Mouse (Mus musculus) right cerebral cortex, postnatal 10 days (tissue): ENCODE results near the gene Traf4.
"Not testable (repeated sequence)": the region's sequence is repeated elsewhere in the genome, so short reads cannot be mapped to it uniquely, and the experiment has no call there.

Source experiments
- DNase-seq, 2 experiments: peaks; one replicate each; pipeline ENCODE4 v3.0.0; 2021; ENCODE audit warnings: low spot score in 2 of 2

Traf4 gene

DNA sequence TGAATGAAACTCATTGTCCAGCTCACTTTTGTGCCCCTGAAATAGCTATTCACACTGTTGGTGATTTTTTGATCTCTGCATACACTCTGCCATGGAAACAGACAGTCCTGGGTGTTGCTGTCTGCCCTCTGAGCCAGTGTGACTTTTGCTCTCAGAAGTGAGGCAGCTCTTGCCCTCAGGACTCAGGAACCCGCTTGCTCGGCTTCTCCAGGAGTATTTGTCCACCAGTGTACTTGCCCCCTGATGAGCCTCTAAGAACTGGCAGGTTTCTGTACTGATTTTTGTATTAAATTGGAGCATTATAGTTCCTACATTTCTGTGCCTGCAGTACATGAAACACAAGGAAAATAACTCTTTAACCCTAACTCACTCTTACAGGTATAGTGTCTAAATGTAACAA is 21.9 kb downstream of the Traf4 start:
- no peak for DNase-seq

GRCm38 (mm10) chr11:78140665-78141064 is 24.7 kb downstream of the Traf4 start:
- DNase-seq, result no peak

DNA sequence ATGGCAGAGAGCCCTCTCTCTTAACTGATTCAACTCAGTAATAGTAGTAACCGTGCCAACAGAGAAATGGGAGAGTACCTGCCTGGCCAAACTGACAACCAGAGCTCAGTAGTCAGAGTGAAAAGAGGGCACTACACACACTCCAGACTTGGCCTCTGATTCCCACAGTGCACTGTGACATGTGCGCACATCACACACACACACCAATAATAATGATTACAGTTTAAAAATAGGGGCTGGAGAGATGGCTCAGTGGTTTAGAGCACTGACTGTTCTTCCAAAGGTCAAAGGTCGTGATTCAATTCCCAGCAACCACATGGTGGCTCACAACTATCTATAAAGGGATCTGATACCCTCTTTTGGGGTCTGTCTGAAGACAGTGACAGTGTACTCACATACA is 27.4 kb downstream of the Traf4 start:
- DNase-seq, result no peak

GRCm38 (mm10) chr11:78137584-78137983 is 27.8 kb downstream of the Traf4 start:
- DNase-seq, result no peak

DNA sequence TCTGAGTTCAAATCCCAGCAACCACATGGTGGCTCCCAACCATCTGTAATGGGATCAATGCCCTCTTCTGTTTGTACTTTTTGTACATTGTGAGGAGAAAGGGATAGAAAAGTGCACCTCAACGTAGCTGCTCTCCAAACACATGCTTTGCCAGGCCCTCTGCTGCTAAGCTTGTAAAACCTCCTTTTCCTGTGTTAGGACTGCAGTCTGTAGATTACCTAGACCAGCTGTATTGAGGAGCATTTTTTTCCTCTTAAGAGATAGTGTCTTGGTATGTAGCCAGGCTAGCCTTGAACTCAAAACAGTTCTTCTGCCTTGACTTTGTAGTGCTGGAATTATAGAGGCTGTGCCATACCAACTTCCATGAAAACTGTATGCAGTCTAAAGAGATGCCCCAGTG is 29.3 kb downstream of the Traf4 start:
- no peak for DNase-seq

DNA sequence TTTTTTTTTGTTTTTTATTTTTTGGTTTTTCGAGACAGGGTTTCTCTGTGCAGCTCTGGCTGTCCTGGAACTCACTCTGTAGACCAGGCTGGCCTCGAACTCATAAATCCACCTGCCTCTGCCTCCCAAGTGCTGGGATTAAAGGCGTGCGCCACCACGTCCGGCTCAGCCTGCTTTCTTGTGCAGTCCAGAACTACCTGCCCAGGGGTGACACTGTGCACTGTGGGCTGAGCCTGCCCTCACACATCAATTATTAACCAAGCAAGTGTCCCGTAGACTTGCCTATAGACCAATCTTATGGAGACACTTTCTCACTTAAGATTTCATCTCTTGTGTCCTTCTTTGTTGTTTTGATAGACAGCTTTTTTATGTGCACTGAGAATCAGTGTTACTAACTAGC is 30.1 kb downstream of the Traf4 start:
- not testable (repeated sequence) for DNase-seq

- DNase-seq, result no peak
These were observed 31.0 kb downstream of the Traf4 start for GRCm38 (mm10) chr11:78134344-78134743.

- no peak for DNase-seq
These were observed 31.5 kb downstream of the Traf4 start for GRCm38 (mm10) chr11:78133915-78134314.

GRCm38 (mm10) chr11:78129458-78129857 is 35.9 kb downstream of the Traf4 start:
- no peak for DNase-seq

DNA sequence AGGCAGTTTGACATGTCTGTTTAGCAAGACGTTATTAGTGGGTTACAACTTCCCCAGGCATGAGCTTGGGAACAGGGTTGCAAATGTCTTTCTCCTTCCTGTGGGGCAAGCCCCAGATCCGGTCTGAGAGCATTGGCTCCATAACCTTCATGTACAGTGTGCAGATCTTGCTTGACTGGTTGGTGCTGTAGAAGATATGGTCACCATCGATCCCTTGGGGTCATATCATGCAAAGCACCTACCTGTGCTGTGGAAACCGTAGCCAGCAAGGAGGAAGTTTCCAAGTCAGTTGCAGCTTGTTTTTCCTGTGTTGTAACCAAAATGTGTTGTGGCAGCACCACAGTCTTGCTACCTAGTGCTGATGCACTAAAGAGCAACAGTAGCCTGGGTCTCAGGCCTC is 38.6 kb downstream of the Traf4 start:
- DNase-seq, result no peak

- DNase-seq, result no peak
These were observed 39.7 kb downstream of the Traf4 start for GRCm38 (mm10) chr11:78125691-78126090.

DNA sequence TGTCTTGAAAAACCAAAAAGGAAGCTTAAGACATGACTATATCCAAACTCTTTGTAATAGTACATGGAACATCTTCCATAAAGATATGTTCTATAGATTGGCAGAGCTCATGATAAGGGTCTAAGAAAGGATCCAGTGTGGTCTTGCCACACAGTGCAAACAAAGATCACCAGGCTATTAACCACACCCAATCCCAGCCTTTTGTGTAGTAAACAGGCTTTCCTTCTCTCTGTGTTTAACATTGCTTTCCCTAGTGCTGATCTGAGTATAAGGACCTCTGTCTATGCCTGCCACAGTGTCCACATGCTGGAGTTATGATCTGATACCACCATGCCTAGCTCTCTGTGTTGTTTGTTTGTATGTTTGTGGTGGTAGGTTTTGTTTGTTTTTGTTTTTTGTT is 41.6 kb downstream of the Traf4 start:
- no peak for DNase-seq

DNA sequence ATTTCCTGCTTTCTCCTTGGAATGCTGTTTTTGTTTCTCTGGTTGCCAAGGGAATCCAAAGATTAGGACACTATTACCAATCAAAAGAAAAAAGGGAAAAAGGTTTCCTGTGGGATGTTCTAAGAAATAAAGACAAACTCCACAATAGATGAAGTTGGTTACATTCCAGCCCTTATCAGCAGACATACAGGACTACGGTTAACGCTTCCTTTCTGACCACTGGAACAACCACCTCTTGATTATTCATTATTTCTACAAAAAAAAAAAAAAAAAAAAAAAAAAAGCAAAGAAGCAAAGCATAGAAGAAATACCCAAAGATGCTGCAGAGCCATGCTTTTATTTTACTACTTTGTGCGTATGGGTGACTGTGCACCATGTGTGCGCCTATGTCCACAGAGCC is 42.6 kb downstream of the Traf4 start:
- DNase-seq, result no peak

DNA sequence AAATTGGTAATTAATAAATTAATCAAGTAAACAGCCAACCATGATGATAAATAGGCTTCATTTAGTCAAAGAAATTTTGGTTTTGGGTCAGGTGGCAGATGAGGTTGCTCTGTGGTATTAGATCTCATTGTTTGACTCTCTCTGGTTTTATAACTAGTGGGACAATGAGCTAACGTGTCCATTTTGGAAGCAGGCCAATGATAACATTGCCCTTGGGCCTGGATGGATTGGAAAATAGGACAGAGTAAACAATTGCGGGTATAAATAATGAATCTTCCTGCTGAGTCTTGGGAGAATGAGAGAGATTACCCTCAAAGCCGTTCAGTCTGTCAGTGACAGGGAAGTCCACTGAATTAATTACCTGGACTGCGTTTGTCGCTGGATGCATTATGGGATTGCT is 44.2 kb downstream of the Traf4 start:
- no peak for DNase-seq

- DNase-seq, result no peak
These were observed 45.5 kb downstream of the Traf4 start for GRCm38 (mm10) chr11:78119898-78120297.

GRCm38 (mm10) chr11:78118467-78118866 is 46.9 kb downstream of the Traf4 start:
- no peak for DNase-seq

DNA sequence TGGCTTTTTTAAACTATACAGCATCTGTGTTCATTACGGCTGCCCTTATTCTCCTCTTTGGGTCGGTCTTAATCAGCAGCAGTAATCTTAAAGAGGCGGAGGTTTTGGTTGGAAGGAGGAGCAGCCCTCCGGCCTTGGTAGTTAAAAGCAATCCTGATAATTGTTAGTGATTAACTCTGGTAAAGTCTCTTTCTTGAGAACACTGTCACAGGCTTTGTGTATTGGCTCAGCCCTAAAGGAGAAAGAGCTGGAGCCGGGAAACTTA is 49.3 kb downstream of the Traf4 start:
- no peak for DNase-seq

DNA sequence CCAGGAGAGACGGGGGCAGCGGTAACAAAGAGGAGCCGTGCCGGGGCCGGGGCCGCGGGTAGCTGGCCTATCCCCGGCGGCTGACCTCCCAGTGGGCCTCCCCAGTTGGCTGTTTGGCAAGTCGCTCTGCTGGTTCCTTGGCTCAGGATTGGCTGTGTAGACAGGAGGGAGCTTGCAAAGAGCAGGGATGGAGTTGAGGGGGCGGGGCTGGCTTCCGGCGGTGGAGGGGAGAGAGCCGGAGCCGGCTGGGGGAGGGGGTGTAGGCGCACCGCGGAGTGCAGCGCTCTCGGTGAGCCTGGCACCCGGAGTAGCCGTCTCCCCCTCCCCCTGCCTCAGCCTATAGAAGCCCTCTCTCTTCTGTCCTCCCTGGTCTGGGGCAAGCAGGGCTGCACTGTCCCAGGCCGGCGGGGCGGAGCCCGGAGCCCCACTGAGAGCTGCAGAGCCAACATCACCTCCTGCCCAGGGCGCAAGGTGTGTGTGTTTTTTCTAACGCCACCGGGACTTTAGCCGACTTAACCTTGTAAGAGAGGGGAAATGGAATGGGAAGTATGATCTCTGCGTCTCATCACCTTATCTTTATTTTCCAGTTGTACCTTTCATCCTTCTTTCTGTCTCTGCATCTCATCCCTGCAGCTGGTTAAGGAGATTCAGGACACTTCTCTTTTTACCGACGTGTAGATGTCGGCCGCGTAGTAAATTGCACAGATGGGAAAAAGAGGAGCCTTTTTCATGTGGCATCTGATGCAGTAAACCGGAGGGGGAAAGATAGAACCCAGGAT is 49.8 kb downstream of the Traf4 start:
- peak; percentile 97 for DNase-seq

DNA sequence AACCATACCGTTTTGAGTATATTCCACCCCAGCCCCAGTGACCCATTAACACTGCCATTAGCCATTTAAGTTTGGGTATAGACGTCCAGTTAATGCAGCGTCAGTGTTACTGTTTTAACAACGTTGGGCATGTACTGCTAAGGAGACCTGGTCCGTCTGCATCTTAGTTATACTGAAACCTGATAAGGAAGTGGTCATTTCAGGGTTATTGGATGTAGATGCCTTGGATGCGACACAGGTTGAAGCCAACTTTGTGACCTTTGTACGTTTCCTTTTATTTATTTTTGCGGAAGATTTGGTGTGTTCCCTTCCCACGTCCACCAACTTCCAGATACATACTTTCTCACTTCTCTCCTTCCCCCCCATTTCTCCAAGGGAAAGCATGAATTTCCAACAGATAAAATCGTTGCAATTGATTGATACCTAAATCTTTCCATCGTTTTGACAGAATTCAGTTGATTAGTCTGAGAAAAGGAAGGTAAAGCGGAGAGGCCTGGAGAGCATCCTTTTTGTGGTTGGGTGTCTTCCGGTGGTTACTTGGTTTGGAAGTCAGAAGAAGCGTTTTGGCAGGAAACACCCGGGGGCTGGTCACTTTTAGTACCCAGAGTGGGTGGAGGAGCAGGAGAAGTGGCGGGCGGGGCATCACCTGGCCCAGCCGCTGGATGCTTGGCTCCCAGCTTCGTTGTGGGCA is 50.6 kb downstream of the Traf4 start:
- no peak for DNase-seq

GRCm38 (mm10) chr11:78113616-78114015 is 51.8 kb downstream of the Traf4 start:
- peak in 1 of 2 experiments; percentile 51 for DNase-seq
